Mouse (Mus musculus) gastrocnemius, postnatal 25 days (tissue): Measurements from ENCODE around the gene Mink1. TPM values are rescaled to one million over a fixed set of nuclear protein-coding genes. Genes with fewer than 3 reads are reported as not detected.

Experiments
- DNase-seq: peaks from one replicate; pipeline ENCODE4 v3.0.0; 2022
- total RNA-seq, 2 experiments: library from RNA; stranded (reverse); gene quantifications; 1 replicate in 1 of 2; 2 replicates in 1 of 2; pipeline ENCODE4 v1.2.3; 2021

The Mink1 gene
- total RNA-seq, 2 experiments from 2014 or later: 26.3 to 27.2 TPM

DNA sequence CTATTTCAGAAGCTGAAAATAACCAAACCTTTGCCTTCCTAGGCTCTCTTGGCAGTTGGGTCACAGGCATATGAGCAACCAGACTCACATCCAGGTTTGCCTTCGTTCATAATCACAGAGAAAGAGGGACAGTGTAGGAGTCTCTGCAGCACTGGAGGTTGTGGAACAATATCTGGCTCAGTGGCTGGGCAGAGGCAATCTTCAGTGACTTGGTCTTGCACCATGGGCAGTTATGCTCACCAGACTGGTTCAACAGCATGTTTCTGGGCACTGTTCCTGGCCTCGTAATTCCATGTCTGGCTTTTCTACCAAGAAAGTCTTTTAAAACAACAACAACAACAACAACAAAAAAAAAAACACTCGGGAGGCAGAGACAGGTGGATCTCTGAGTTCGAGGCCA, 72.9 kb downstream of the Mink1 start:
- DNase-seq: no peak

DNA sequence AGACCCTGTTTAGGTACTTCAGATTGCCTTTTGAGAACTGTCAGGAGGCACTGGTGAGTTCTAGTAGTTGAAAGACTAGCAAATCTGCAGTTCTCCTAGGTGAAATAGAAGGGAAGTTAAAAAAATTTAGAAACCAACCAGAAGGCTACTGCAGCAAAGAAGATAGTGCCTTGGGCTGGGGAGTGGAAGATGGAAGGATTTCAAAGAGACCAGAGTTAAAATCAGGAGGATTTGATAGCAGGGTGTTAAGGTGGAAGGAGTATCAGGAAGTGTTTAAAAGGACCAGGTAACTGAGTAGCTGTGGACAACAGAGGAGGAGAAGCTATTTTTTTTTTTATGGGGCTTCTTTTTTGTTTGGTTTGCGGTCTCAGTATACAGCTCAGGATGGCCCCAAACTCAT, 75.1 kb downstream of the Mink1 start:
- DNase-seq: no peak

DNA sequence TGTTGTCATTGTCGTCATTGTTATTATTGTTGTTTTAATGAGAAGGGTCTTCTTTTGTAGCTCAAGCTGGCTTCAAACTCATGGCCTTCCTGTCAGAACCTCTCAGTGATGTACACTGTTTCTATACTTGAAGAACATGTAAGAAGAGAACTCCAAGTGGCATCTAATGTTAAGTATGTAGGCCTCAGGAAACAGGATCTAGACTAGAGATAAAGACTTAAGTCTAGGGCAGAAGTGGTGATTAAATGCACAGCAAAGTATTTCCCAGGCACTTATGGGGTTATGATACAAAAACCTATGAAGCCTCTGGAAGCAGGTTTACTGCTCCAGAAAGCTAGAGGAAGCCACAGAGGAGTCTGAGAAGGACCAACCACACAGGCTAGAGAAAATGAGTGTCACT, 75.6 kb downstream of the Mink1 start:
- no peak for DNase-seq

DNA sequence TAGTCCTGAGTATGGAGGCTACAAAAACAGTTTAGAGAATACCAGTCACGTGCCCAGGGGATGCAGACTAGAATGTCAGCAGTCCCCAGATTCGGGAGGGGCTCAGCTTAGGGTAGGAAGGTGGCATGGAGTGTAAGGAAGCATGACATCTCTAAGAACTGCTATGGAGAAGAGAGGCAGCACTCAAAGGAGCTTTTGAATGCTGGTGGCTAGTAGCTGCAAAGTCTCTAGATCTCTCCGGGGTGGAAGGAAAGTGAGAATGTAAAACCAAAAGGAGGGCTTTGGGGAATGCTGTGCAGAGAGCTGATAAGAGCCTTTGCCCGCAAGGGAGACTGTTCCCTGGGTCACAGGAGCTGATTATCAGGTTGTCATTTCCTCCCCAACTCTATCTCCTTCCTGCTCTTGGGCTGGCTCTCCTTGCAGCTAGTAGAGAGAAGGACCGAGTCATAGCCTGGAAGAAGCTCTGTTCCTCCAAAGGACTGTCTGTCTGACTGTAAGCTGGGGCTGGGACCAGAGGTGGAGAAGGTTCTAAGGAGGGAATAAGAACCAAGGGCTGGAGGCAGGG, 76.1 kb downstream of the Mink1 start, which contains the start of gene Gp1ba:
Gene Gp1ba (plus strand): TSS at position 409 of the 565 bp plus-strand sequence.
- DNase-seq: no peak

DNA sequence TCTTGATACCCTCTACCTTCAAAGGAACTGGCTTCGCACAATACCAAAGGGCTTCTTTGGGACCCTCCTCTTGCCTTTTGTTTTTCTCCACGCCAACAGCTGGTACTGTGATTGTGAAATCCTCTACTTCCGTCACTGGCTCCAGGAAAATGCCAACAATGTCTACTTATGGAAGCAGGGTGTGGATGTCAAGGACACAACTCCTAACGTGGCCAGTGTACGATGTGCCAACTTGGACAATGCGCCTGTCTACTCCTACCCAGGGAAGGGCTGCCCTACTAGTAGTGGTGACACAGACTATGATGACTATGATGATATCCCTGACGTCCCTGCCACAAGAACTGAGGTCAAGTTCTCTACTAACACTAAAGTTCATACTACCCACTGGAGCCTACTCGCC, 77.3 kb downstream of the Mink1 start:
- DNase-seq: no peak

DNA sequence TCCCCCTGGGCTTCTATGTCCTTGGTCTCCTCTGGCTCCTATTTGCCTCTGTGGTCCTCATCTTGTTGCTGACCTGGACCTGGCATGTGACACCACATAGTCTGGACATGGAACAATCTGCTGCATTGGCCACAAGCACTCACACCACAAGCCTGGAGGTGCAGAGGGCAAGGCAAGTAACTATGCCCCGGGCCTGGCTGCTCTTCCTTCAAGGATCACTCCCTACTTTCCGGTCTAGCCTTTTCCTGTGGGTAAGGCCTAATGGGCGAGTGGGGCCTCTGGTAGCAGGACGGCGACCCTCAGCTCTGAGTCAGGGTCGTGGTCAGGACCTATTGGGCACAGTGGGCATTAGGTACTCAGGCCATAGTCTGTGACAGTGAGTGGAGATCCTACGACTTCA, 78.6 kb downstream of the Mink1 start:
- DNase-seq: no peak

DNA sequence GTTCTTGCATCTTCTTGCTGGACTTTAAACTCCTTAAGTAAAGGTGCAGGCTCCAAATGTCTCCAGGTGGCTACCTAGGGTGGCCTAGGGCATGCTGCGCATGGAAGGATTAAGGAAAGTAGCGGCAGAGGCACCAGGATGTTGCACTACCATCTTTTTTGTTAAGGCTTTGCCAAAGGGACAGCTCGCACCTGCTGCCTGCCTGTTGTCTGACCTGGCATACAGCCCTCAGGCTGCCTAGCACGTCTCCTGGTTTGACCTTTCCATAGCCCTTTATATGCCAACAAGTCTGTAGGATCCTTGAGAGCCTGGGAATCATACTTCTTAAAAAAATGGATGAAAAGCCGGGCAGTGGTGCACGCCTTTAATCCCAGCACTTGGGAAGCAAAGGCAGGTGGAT, 80.4 kb downstream of the Mink1 start:
- peak; percentile 40 for DNase-seq

DNA sequence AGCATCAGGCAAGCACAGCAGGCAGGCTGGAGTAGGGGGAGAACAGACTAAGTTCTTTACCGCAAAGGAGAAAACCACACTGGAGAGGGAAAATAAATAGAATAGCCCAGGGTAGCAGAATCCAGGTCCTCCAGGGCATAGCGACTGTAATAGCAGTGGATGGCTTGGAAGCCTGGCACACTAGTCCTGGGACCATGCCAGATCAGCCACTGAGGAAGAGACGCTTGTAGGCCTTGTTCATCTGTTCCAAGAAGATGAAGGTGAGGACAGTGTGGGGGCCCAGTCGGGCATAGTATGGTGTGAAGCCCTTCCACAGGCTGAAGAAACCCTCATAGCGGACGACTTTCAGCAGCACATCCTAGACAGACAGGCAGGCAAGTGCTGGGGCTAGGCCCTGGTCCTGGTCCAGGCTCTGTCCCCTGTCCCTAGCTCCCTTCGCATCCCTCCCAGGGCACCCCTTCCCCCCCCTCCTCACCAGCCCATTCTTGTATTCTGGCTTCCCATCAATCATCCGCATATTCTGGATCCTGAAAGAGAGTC, 82.0 kb downstream of the Mink1 start:
- DNase-seq: no peak

DNA sequence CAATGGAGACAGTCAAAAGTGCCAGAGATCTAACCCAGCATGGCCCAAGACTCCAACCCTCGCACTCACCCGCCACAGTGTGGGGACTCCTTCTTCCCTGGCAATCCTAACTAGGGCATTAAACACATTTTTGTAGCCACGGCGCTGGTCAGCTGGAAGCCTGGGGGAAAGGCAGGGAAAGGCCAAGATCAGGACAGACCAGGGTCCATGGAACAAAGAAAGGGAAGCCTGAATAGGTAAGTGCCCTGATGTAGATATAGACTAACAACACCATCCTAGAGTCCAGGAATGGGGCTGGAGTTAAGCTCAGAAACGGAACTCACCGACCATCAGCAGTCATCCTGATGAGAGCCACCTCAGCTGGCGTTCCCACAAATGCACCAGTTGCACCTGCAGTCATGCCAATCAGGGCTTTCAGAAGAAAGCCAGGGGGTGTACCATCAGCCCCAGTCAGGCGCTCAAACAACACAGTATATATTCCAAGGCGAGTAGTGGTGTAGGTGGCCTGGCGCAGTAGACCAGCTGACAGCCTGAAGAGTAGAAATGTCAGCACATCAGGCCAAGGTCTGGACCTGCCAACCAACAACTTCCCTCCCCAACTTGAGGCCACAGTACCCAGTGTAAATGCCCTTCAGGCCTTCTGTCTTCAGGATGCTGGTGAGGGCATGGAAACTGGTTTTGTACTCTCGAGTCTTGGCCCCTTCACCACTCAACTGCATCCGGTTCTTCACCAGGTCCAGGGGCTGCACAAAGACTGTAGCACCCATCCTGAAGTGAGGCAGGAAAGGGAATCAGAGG, 83.0 kb downstream of the Mink1 start:
- no peak for DNase-seq

DNA sequence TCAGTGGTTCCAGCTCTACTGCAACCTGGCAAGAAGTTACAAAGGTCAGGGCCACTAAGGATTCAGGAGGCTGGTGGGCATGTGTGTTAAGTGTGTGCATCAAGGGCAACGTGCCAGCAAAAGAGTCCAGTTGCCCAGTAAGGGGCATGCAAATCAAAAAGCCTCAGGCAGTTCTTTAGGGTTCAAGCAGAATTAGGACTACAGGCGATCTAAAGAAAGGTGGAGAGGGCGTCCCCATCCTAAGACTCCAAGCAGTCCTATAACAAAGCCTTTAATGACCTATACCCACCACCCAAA, 83.5 kb downstream of the Mink1 start:
- DNase-seq: no peak

DNA sequence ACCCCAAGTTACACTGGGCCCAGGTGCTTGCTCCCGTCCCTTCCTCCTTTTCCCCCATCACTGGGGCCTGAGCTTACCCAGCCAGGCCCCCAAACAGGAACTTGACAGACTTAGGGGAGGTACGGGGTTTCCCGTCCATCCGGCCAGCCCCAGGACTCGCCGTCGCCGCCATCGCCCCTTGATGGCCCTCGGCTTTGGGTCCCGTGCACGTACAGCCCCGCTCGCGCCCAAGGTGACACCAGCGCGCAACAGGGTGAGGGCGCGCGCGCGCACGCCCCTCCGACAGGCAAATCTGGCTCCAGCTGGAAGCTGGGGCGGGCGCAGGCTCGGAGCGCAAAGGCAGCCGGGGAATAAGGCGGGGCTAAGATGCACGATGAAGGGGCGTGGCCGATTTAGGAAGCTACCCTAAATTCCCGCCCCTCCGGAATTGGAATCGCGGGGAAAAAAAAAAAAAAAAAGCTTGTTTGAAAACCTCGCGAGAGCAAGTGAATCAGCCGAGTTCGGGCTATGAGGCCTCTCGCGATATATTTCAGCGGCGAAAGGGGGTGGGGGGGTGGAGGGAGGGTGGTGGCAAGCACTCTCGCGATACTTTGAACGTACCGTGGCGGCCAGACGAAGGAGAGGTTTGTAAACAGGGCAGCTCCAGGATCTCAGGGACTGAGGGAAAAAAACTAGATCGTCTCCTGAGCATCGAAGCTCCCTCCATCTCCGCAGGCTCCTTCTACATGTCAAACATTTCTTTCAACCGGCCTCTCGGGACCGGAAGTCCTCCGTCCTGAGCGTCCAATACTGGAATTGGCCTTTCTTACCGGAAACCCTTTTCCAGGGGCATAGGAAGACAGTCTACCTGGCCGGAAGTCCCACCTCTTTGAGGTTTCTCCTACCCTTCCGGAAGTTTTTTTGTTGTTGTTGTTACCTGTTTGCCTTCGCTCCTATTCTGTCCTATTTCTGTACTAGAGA, 84.3 kb downstream of the Mink1 start, which contains the start of the genes Rnf167 and Slc25a11:
Gene Rnf167 (plus strand): TSS at position 545 of the 960 bp plus-strand sequence.
Gene Slc25a11 (minus strand): TSS at position 789 of the 960 bp plus-strand sequence.
- DNase-seq: peak; percentile 96

DNA sequence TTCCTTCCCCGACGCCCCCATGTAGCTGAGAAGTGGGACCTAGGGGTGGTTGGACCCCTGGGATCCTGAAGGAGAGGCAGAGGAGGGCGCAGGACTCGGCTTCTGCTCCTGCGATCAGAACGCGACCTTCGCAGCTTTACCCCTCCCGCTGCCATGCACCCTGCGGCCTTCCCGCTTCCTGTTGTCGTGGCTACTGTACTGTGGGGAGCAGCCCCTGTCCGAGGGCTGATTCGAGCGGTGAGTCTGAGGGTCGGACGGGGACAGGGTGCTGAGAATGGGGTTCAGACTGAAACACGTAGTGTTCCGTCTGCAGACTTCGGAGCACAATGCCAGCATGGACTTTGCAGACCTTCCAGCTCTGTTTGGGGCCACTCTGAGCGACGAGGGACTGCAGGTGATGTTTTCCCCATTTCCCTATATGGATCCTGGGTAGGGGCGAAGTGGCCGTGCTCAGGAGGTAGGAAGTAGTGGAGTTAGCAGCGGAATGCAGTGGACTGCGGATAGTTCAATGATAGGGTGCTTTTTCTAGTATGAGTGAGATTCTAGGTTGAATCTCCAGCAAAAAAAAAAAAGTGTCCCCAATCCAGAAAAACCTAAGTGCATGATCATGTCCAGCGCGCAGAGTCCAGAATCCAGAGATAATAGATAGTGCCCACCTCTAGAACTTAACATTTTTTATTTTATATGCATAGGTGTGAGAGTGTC, 85.2 kb downstream of the Mink1 start:
- peak; percentile 39 for DNase-seq

DNA sequence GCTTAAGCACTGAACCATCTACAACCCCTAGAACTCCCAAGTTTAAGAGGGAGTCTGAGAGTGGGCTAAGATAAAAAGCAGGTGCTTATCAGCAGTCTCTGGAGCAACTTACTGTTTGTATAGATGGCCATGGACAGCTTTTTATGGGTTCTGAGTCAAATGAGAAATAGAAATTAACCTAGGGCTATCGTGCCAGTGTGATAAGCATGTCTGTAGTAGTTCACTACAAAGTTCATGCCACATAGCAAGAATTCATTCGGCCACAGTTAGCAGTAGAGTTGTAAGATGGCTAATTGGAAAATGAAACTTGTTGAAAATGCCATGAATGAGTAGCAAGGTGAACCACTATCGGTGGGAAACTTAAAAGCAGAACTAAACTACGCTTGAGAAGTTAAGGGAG, 85.8 kb downstream of the Mink1 start:
- no peak for DNase-seq

DNA sequence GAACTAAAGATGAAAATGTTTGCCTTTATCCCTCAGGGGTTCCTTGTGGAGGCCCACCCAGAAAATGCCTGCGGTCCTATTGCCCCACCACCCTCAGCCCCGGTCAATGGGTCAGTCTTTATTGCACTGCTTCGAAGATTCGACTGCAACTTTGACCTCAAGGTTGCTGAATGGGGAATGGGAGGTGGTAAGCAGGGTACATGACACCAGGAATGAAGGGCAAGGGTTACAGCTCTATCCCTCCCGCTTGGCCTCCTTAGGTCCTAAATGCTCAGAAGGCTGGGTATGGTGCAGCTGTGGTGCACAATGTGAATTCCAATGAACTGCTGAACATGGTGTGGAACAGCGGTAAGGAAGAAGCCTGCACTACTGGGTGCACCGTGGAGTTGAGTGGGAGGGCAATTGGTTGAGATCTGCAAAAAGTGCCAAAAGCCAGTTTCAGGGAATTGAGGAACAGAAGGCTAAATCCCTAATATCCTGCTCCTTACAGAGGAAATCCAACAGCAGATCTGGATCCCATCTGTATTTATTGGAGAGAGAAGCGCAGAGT, 86.6 kb downstream of the Mink1 start:
- no peak for DNase-seq

DNA sequence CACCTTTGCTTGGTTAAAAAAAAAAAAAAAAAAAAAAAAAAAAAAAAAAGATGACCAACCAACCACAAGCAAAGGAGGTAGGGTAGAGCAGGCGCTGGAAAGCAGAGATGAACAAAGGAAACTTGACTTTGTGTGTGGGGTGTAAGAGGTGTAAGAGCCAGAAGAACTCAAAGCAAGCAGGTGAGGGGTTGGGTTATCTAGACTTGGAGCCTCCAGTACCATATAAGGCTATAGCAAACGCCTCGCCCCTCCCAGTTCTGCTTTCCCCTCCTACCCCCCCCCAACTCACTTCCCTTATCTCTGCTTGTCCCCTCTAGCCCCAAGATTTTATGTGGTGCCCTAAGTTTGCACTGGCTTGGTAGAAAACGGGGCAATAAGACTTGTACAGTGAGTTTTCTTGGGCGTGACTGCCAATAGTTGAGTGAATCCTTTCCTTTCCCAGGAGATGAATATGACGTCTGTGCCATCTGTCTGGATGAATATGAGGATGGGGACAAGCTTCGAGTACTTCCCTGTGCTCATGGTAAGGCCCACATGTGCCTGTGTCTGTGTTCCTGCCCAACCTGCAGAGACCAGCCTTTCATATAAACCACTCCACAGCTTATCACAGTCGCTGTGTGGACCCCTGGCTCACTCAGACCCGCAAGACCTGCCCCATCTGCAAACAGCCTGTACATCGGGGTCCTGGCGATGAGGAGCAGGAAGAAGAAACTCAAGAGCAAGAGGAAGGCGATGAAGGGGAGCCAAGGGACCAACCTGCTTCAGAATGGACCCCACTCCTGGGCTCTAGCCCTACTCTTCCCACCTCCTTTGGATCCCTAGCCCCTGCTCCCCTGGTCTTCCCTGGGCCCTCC, 87.9 kb downstream of the Mink1 start:
- DNase-seq: no peak

DNA sequence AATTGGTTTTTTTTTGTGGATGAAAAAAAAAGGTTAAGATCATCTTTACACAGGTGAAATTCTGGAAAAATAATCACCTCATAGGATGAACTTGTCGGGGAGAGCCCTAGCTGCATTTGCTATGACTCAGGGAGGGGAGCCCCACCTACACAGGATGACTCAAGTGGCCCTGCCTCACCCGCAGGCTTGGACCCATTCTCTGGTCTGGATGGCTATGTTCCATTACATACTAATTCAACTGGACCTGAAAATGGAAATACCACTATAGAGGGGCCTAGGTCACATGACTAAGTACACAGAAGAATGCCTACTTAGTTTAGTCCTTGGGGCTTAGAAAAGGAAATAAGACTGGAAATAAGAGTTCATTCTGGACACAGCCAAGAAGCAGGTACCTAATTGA, 88.7 kb downstream of the Mink1 start:
- no peak for DNase-seq

DNA sequence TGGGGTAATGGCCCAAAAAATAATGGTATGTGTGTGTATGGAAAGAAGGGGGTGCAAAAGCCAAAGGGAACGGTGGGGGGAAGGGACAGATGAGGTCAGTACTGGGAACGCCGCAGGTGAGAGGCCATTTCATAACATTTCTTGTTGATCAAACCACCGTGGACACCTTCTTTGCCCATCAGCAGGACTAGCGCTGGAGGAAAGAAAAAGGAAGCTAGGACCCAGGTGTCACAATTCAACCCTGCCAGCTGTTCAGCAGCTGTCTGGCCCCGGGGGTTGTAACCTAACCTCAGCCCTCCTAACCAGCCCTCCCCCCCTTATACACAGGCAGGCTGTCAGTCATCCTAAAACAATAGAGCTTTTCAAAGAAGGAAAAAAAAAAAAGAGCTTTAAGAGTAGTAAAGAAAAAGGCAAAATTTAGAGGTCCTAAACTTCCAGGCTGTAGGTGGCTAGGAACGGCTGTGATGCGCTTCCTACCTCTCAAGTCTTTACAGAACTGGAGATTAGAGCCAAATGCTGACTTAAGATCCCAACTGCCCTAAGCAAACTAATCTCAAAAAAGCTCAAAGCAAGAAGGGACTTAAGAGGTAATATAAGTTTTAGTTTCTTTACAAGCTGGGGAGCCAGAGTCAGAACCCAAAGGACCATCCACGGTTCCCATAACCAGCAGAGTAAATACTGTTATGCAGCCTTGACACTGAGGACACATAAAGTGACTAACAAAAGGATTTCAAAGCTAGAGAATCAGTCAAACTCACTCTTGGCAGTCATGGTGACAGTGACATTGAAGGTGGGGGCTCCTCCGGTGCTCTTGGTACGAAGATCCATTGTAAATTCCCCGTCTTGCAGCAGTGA, 89.6 kb downstream of the Mink1 start:
- peak; percentile 29 for DNase-seq

DNA sequence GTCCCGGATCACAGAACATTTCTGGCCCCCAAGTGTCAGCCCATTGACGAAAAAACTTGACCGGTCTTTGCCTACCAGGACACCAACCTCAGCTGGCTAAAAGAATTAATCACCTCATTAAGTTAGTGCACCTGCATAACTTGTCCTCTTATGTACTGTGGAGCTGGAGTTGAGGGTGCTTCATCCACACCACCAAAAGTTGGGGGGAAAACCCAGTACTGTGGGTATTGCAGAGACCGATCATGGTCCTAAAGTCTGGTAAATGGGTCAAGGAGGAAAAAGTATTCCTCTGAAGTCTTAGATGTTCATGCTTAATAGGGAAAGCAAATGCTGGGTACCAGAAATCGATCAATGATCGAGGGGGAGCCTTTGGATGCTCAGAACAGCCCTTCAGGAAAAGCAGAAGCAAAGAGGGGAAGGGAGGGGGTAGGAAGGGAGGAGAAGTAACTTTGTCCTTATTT, 90.2 kb downstream of the Mink1 start:
- no peak for DNase-seq
